Mouse (Mus musculus) forebrain, embryonic 12.5 days (tissue): ENCODE measurements around the gene Tfb2m. TPM values are rescaled to one million over a fixed set of nuclear protein-coding genes. Genes with fewer than 3 reads are reported as not detected.

Experiments used
- ATAC-seq: fragments of 200-750 bp; cut with Nextera tagmentation; 2 replicates; pipeline ENCODE4 v1.8.0; 2017; ENCODE audit warnings: moderate TSS enrichment; ENCODE audit not compliant: low FRiP score
- H3K27ac ChIP-seq: fragments of 300-500 bp; sonication (generic); 2 replicates; pipeline ENCODE4 v1.5.1; 2016; ENCODE audit warnings: mild to moderate bottlenecking
- H3K27me3 ChIP-seq: fragments of 300-500 bp; sonication (generic); 2 replicates; pipeline ENCODE4 v1.6.1; 2016; ENCODE audit warnings: mild to moderate bottlenecking
- H3K36me3 ChIP-seq: fragments of 300-500 bp; sonication (generic); replicated peaks from 2 replicates; pipeline ENCODE4 v1.6.1; 2016; ENCODE audit warnings: mild to moderate bottlenecking
- H3K4me1 ChIP-seq: fragments of 300-500 bp; sonication (generic); 2 replicates; pipeline ENCODE4 v1.6.1; 2016
- H3K4me2 ChIP-seq: fragments of 300-500 bp; sonication (generic); 2 replicates; pipeline ENCODE4 v1.6.1; 2016; ENCODE audit warnings: mild to moderate bottlenecking, moderate library complexity
- H3K4me3 ChIP-seq: fragments of 300-500 bp; sonication (generic); replicated peaks from 2 replicates; pipeline ENCODE4 v1.5.1; 2016; ENCODE audit warnings: mild to moderate bottlenecking
- H3K9ac ChIP-seq: fragments of 300-500 bp; sonication (generic); 2 replicates; pipeline ENCODE4 v1.6.1; 2016; ENCODE audit warnings: mild to moderate bottlenecking
- H3K9me3 ChIP-seq: fragments of 300-500 bp; sonication (generic); 2 replicates; pipeline ENCODE4 v1.6.1; 2016
- WGBS: fragments of 180-500 bp; shearing (Covaris S2); methylation state at CpG from one replicate; pipeline ENCODE4 v1.1.7; 2016; 5-methylcytosine and 5-hydroxymethylcytosine counted together
- polyA plus RNA-seq: library from polyadenylated mRNA; unstranded; fragments of >200 nt; fragmentation: Nextera tagmentation; extraction: Ambion mirVana; gene quantifications from 2 replicates; pipeline ENCODE4 v1.2.1, GENCODE M21; 2016

The Tfb2m gene
- polyA plus RNA-seq, 1 experiment from 2014 or later, result 33.7 TPM

GRCm38 (mm10) chr1:179485784-179486540 is 60.1 kb downstream of the Tfb2m start:
- H3K4me3 ChIP-seq, result no peak overlapping the region
- H3K27me3 ChIP-seq, result no peaks in the 10 kb centered on the region
- ATAC-seq, result no peak
- no peak overlapping the region for H3K4me2 ChIP-seq
- peak overlapping the region; percentile 25; the same call in 1 of the 2 replicates for H3K27ac ChIP-seq
- H3K9me3 ChIP-seq, result no peaks in the 10 kb centered on the region
- H3K36me3 ChIP-seq, result no peaks in the 10 kb centered on the region
- peaks cover 8% of the 10 kb centered on the region; the same call in 1 of the 2 replicates for H3K4me1 ChIP-seq
- no peak overlapping the region for H3K9ac ChIP-seq
- WGBS, result 33% methylated on average over 3 of the region's 3 CpGs

GRCm38 (mm10) chr1:179480862-179481261 is 65.2 kb downstream of the Tfb2m start:
- H3K4me2 ChIP-seq, result no peak overlapping the region
- no peaks in the 10 kb centered on the region for H3K36me3 ChIP-seq
- no peak overlapping the region for H3K27ac ChIP-seq
- H3K9ac ChIP-seq, result no peak overlapping the region
- 91% methylated on average over 4 of the region's 4 CpGs for WGBS
- no peak for ATAC-seq
- 0 out of 2 replicates have a peak, but pooled peaks cover 8% of the 10 kb centered on the region for H3K27me3 ChIP-seq
- peaks cover 4% of the 10 kb centered on the region; the same call in 1 of the 2 replicates for H3K4me1 ChIP-seq
- no peaks in the 10 kb centered on the region for H3K9me3 ChIP-seq
- H3K4me3 ChIP-seq, result no peak overlapping the region

Other genes with a start within 250 kb of the Tfb2m start
- gene Smyd3, start 28.2 kb downstream of the Tfb2m start, polyA plus RNA-seq, result 13.5 and 15.8 TPM in 2 replicates
- gene Cnst, start 103 bp upstream of the Tfb2m start, polyA plus RNA-seq, result 26.9 and 29.0 TPM in 2 replicates
- 82.2 and 83.1 TPM in 2 replicates for gene Sccpdh, start 121.9 kb upstream of the Tfb2m start, polyA plus RNA-seq
- gene Kif28, start 199.0 kb upstream of the Tfb2m start, polyA plus RNA-seq, result not detected in 2 replicates